23 mouse cellular contexts compared by ENCODE assay signal in genomic region chr6:111664603-111665002, GRCm38 (mm10).
DNase-seq lines count a peak whose midpoint lies in the region; ATAC-seq lines count a peak whose summit lies in the region.
"Had no signal": no experiment of that assay in that cellular context is flagged by ENCODE, and none has a peak within 500 bp of the region (broad histone marks: within the 10 kb centered on the region; RNA-seq: fewer than 3 reads in every experiment).

No protein-coding gene starts in this region.

- no peak for DNase-seq in frontal cortex, postnatal 10 days (ENCODE audit: low spot score in 2 of 2)
- peak; percentile 11 to 43 for DNase-seq in left cerebral cortex, postnatal 14 days (ENCODE audit: low spot score in 2 of 2)
- DNase-seq in left cerebral cortex, adult 8-10 months (ENCODE audit: low spot score in 2 of 2): no peak
- DNase-seq in right cerebral cortex, adult 2 months (ENCODE audit: low spot score in 2 of 2): peak; percentile 4
- DNase-seq in right cerebral cortex, postnatal 14 days: no peak
- DNase-seq in cerebellum, adult 9-11 months: no peak
- DNase-seq: adrenal gland, postnatal 10 days; adrenal gland, postnatal 36 days; B cell, adult 2 months; cerebellum, adult 11 months; cerebellum, adult 2 months; cerebellum, postnatal 10 days; cerebellum, postnatal 36 days; embryo, embryonic 11 days; gastrocnemius, postnatal 25 days; heart, adult 18-20 months; heart, postnatal 10 days; heart, postnatal 36 days had no signal

- intact Hi-C loops in left cerebral cortex, postnatal 14 days (cut with DNase I): no loop called here

- ATAC-seq in frontal cortex, adult (ENCODE audit: low TSS enrichment): peak; percentile 94
- ATAC-seq: forebrain, embryonic 13.5 days; forebrain, embryonic 16.5 days; hindbrain, embryonic 16.5 days; Patski had no signal

Comparison
In these comparisons a context has a peak if more than half of its experiments do, and no peak if none do; other contexts are left out.
1. DNase-seq: peak in left cerebral cortex, postnatal 14 days (2 of 2) and right cerebral cortex, adult 2 months (2 of 2); none in frontal cortex, postnatal 10 days (0 of 2), left cerebral cortex, adult 8-10 months (0 of 2), right cerebral cortex, postnatal 14 days (single experiment) and cerebellum, adult 9-11 months (single experiment).